Mouse (Mus musculus) right cerebral cortex, postnatal 25 days (tissue): ENCODE results near the gene Hcn4.

ENCODE experiments used
- DNase-seq: peaks from one replicate; pipeline ENCODE4 v3.0.0; 2022

Gene Hcn4

DNA sequence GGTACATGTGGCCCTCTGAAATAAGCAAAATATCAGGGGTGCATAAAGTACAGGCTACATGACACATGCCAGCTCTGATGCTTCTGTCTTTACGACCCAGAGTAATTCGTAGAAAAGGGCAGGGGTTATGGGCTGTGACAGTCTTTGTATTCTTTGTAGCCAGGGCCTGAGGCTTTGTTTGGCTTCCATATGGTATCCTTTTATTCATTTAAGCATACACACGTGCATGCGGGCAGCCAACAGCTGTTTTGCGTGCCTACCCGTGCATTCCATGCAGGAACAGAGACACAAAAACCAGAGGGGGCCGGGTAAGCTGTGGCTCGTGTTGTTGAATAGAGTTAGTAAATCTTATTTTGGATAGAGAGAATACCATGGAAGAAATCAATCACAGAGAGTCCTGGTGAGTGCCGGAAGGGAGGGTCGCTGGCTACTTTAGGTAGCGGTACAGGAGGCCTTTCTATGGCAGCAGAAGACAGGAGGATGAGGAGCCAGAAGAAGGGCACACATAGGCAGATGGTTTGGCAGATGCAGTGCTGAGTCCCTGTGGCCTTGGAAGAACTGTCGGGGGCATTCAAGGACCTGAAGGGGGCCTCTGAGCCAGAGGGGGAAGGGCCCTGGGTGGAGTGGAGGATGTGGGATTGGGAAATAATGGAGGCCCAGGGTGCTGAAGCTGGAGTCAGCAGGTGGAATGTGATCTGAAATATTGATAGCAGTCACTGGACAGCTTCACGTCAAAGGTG lies 26.5 kb downstream of the Hcn4 start:
- DNase-seq: no peak

DNA sequence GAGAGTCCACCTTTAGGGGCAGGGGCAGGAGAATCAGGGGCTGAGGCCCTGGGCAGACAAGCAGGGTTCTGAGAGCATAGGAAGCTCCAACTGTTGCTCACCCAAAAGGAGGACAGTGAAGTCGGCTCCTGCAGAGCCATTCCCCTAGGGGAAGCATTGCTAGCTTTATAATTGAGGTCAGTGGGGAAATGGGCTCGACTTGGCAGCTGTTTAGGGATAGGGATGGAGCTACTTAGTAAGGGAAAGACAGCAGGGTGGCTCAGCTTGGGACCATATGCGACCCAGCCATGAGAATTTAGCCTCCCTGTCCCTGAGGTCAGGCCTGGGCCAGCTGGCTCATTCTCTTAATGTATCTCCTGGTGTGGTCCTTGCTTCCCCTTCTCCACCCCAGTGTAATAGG lies 31.7 kb downstream of the Hcn4 start:
- no peak for DNase-seq

DNA sequence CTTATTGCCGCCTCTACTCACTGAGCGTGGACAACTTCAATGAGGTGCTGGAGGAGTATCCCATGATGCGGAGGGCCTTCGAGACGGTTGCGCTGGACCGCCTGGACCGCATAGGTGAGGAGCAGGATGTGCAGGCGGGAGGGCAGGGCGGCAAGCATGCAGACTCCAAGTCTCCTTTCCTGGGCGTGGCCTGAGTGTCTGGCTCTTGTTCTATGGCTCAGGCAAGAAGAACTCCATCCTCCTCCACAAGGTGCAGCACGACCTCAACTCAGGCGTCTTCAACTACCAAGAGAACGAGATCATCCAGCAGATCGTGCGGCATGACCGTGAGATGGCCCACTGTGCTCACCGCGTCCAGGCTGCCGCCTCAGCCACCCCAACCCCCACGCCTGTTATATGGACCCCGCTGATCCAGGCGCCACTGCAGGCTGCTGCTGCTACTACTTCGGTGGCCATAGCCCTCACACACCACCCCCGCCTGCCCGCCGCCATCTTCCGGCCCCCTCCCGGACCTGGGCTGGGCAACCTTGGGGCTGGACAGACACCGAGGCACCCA lies 35.9 kb downstream of the Hcn4 start:
- DNase-seq: no peak

DNA sequence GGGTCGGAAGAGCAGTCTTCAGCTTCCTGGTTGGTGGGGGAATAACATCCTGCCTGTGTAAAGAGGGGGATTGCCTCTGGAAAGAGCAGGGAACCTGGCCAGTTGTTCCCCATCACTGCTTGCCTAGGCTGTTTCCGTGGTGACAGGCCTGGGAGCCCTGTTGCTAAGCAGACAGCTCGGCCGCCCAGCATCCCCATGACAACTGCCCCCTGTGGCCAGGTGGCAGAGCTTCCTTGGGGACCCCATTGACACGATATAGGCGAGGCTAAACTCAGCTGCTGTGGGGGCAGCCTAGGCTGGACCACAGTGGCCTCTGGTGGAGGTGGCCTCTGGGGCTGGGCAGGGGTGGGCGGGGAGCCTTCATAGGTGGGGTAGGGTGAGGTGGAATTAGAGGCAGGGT lies 40.6 kb downstream of the Hcn4 start:
- no peak for DNase-seq

DNA sequence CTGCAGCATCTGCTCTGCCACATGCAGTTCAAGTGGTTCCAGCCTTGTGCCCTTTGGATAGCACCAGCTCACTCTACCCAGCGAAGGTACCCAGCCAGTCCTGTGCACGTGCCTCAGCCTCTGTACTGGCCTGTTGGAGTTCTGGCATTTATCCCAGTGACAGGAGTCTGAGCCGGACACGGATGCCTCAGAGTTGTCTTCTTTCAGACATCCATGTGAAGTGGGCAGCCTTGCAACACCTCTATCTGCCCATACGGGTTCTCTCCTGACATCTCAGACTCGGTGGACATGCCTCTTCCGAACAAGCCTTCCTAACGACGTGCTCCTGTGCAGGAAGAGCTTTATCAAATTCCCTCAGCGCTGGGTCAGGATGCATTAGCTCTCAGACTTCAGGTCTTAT lies 47.9 kb downstream of the Hcn4 start:
- DNase-seq: no peak

DNA sequence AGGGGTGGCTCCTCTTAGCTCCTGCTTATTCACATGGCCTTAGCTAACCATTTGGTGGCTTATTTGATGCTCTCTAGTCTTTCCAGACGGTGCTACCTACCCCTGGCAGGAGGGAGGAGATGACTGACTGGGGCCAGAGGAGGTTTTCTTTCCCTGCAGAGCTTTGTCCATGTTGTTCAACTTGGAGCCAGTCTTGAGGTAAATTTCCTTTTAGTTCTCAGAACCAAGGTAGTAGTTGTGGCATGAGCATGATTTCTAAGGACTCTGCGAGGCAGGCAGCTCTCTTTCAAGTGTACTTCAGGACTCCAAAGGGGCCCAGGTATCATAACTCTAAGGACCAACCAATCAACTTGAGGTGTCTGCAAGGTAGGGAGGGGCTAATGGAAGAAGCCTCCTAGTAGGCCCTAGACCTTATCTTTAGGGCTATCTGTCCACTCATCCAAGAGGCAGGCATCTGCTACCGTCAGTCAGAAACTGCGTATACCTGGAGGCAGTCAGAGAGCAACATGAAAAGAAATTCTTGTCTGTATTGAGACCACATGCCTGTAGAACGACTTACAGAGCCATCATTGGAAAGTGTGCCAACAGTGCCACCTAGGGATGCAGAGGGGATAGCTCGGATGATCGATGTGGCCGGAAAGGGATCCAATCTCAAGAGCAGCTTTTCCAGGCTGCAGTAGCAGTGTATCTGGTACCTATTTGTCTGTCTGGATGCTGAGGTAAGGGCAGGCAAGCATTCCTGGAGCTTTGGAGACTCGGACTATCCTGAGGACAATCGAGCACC lies 50.5 kb downstream of the Hcn4 start:
- DNase-seq: peak; percentile 49

DNA sequence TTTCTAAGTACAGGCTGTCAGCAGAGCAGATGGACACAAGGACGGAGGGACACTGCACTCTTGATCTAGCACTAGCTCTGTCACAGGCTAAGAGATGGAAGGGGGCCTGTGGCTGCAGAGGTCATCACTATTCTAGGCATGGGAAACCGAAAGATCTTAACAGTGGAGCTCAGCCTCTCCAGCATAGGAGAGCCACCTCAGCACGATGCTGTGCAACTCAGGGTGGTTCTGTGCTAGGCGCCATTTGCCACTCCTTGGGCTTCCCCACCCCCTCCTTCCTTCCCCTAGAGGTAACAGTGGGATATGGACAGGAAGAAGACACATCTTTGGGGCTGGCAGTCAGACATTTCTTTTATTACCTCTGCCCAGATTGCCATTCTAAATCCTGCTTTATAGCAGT lies 51.1 kb downstream of the Hcn4 start:
- DNase-seq: no peak

DNA sequence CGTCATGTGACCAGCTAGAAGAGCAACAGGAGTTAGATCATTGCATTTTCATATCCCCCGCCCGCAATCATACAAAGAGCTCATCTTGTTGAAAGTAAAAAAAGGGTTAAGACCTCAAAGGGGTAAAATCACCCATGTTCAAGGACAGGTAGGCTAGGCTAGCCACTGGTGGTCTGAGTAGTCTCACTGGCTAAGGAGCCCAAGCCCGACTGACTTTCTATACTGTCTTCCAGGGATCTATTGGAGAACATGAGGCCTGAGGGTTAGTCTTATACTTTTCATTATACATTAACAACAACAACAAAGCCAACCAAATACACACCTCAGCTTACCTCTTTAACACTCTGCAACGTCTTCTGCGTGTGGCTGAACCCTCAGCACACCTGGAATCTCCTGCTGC lies 52.2 kb downstream of the Hcn4 start:
- no peak for DNase-seq

DNA sequence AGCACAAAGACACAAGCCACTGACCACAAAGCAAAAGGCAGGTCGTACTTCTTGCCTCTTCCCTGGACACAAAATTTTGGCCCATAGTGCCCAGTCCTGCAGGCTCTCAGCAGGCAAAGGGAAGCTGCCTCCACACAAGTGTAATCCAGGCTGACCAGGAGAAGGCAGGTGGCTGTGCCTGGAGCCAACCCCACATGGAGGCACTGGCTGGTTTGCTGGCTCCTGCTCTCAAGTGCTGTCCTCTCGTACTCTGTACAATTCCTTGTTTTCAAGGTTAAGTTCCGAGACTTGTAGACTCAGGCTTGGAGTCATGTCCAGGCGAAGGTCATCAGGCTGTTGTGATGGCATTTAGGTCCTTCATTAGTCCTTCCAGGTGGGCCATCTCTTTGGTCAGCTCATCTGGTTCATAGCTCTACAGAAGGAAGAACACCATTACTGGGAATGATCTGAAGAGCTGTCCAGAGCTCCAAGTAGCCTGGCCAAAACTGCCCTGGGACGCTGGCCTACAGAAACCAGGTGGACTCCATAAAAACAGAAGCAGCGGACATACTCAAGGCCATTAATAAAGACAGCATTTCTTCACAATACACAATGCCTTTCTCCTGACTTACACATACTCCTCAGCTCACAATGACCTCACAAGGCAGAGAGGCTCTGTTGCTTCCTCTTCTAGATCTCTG lies 53.9 kb downstream of the Hcn4 start:
- no peak for DNase-seq

DNA sequence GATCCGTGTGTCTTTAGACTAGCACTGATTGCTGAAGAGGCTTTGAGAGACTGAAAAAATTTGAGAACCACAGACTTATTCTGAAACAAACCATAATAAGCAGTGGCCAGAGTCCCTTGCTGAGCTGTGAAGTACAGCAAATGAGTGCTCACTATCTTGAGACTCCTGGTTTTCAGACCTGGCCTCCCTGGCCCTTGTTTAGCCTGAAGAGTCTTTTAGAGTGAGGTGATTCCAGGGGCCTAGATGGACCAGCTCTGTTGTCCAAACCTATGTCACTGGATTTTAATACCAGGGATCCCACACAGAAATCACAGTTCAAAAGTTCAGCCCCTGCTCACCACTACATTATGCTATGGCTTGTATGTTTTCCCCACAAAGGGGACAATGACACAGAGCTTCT lies 56.6 kb downstream of the Hcn4 start:
- no peak for DNase-seq

DNA sequence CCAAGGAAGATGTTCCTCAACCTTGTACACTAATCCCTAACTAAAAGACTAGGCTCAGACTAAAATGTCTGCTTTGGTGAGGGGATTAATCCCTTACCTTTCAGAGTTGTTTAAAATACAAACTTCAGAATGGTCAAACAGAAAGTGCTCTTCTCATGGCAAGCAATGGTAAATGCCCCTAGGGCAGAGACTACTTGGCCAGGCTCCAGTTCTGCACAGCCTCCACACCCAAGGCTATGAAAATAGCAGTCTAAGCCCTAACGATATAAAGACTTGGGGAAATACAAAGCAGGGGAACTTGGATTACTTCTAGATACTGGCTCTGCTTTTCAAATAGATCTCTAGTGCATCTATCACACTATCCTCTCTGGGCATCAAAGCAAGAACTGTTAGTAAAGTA lies 59.5 kb downstream of the Hcn4 start:
- no peak for DNase-seq

DNA sequence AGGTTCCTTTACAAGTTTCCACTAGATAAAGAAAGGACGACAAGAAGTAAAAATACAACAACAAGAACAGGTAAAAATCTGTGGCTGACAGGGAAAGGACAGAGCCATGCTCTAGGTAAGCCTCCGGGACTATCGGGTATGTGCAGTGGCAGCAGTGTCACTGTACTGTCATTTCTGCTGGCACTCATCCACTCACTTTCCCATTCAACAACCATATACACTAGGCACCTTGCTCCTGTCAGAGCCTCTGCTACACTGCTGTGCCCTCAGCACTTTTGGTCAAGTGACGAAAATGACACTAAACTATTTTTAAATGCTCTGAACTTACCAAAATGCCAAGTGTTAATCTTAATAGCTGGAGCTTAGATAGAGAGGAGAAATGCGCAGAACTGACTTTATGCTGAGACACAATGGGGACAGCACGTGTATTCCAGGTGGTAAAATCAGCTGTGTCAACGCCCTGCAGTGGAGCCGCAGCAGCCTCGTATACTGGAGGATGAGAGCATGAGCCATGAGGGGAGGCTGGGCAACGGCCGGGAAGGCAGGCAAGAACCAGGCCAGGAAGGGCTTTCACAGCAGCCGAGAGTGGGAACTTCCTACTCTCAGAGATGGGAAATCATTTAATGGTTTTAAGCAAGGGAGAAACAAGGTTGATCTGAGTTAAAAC lies 66.7 kb downstream of the Hcn4 start:
- no peak for DNase-seq

DNA sequence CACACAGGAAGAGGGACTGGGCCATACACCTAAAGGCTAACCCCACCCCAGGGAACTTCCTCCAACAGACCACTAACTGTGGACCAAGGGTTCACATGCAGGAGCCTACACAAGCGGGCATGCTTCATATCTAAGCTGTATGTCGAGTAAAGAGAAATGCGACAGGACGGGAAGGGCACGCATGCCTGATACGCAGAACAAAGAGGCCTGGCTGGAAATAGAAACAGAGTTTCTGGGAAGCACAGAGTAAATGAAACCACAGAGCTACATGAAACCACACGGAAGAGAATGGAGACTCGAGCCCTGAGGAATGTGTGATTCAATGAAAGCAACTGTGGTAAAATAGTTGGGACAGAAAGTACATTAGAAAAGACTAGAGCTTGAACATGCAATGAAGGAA lies 67.7 kb downstream of the Hcn4 start:
- no peak for DNase-seq

DNA sequence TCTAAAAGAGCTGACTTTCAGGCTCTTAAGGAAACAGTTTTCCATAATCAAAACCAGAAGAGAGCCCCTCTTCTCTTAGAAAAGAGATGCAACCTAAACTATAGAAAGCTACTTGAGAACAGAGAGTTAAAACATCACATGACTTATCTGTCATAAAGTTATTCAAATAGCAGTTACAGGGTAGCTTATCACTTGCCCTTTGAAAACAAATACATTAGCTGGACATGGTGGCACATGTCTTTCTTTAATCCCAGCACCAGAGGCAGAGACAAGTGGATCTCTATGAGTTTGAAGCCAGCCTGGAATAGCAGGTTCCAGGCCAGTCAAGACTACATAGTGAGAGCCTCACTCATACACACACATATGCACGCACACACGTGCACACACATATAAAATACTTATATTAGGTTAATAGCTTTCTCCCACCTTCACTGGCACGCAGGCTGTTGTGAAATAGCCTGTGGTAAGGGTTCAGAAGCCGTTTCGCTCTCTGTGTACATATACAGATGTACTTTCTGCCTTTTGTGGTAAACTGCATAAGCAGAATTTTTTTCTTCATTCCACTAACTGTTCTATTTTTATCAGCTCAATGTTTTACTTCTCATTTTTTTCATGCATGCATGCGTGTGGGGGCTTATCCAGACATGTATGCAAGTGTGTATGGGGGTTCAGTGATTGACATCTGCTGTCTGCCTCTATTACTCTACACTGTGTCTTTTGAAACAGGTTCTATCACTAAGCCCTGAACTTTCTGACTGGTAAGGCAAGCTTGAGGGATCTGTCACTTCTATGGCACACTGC lies 68.8 kb downstream of the Hcn4 start:
- no peak for DNase-seq

DNA sequence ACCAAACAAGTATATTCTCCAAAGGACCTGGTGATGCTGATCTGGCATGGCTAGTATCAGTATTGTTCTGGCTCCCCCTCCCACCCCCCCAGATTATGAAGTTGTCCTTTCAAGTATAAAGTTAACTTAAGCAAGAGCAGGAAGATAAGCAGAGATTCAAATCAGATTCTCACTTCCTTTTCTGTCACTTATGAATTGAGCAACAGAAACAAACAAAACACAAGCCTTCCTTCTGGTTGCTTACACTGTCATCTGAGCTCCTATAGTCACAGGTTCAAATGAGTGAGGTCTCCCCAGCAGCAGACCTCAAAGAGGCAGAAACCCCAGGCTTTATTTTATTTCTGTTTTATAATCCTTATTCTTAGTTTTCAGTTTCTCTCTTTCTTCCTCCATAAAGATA lies 76.4 kb downstream of the Hcn4 start:
- DNase-seq: no peak

DNA sequence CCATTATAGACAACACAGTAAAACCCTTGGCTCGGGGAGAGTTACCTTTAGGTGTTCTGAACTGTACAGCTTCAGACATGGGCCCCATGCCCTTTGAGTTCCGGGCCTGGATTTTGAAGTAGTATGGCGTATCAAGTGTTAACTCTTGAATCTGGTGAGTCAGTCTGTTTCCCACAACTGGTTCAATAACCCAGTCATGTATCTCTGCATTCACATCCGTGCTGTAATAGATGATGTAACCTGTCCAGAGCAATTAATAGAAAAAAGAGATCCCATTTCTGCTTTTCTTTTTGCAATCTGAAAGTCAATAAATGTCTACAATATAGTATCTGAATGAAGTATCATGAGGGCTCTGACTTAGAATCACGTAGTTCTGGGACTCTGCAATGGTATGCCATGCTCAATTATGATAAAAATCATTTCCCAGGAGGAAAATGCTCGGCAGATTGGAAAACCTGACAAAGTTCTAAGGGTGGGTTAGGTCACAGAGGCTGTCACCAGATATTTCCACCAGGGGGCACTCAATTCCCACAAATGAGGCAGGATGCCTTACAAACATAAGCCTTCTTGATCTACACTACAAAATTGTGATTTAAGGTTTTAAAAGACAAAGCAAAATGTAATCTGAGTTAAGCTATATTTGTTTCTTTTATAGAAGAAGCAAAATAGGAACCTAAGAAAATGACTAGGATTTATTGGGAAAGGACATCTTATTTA lies 79.8 kb downstream of the Hcn4 start:
- DNase-seq: no peak
